In the genomic region with DNA sequence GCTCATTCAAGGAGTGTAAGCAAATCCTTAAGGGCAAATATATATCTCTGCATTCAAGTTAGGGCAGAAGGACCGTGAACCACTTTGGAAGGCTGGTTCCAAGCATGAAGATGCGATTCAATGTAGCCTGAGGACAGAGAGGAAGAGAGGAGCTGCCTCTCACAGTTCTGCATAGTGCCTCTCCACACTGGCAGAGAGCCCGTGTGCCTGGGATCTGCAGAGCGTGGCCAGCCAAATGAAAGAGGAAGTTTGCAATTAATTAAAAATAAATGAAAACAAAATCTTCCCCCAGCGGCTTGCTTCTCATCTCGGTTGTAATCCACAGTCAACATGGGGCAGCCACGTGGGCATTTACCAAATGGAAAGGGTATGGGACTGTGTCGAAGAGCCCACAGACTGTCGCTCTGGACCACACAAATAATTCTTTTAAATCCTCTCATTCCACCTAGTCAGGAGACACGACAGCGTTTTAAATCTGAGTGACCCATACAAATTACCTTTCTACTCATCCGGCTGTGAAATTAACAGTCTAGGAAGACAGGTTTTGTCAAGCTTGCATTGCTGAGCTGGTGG, we compare ENCODE assay signal across 13 mouse cellular contexts.
DNase-seq lines count a peak whose midpoint lies in the region; ATAC-seq lines count a peak whose summit lies in the region.
"Had no signal": no experiment of that assay in that cellular context is flagged by ENCODE, and none has a peak within 500 bp of the region (broad histone marks: within the 10 kb centered on the region; RNA-seq: fewer than 3 reads in every experiment).

No protein-coding gene starts in this region.

- no peak for DNase-seq in kidney, adult 18-20 months
- DNase-seq in neural tube, embryonic 10.5 days (ENCODE audit: extremely low spot score, low spot score), result no peak
- peak; percentile 20 for DNase-seq in kidney, postnatal 10 days
- DNase-seq in testis, postnatal 14 days (ENCODE audit: low spot score), result no peak
- DNase-seq in heart, postnatal 4 days, result no peak
- DNase-seq: cerebellum, adult 2 months; layer of hippocampus, adult 9-11 months; right cerebral cortex, postnatal 4 days had no signal

- no peak overlapping the region for H3K9ac ChIP-seq in kidney, embryonic 14.5 days (ENCODE audit: low read depth, low read length)
- no peak overlapping the region for H3K9ac ChIP-seq in neural tube, embryonic 13.5 days
- H3K9ac ChIP-seq: heart, embryonic 15.5 days had no signal

- no peaks in the 10 kb centered on the region for H3K27me3 ChIP-seq in kidney, embryonic 14.5 days (ENCODE audit: control insufficient read depth, insufficient read depth, low read length)
- H3K27me3 ChIP-seq in neural tube, embryonic 13.5 days, result no peaks in the 10 kb centered on the region
- H3K27me3 ChIP-seq: CH12.LX; heart, embryonic 15.5 days had no signal

- H3K27ac ChIP-seq in kidney, embryonic 14.5 days (ENCODE audit: low read depth, low read length), result no peak overlapping the region
- no peak overlapping the region for H3K27ac ChIP-seq in neural tube, embryonic 13.5 days (replicated peaks)
- H3K27ac ChIP-seq: heart, embryonic 15.5 days had no signal

- H3K4me1 ChIP-seq in kidney, embryonic 14.5 days (ENCODE audit: control insufficient read depth, insufficient read depth, low read length), result no peaks in the 10 kb centered on the region
- H3K4me1 ChIP-seq in neural tube, embryonic 13.5 days (replicated peaks), result no peaks in the 10 kb centered on the region
- H3K4me1 ChIP-seq: heart, embryonic 15.5 days had no signal

- H3K36me3 ChIP-seq in kidney, embryonic 14.5 days (ENCODE audit: control insufficient read depth, insufficient read depth, low read length), result no peaks in the 10 kb centered on the region
- no peaks in the 10 kb centered on the region for H3K36me3 ChIP-seq in neural tube, embryonic 13.5 days
- H3K36me3 ChIP-seq: heart, embryonic 15.5 days had no signal

- 0 out of 2 replicates have a peak overlapping the region, but pooled peaks have one; percentile 4 for H3K4me2 ChIP-seq in kidney, embryonic 14.5 days (replicated peaks; ENCODE audit: low read depth, low read length)
- H3K4me2 ChIP-seq in neural tube, embryonic 13.5 days, result no peak overlapping the region; the same call in 1 of the 2 replicates
- H3K4me2 ChIP-seq: heart, embryonic 15.5 days had no signal

- ATAC-seq in kidney, embryonic 14.5 days (ENCODE audit: low FRiP score, low TSS enrichment), result no peak
- peak; percentile 63 for ATAC-seq in neural tube, embryonic 13.5 days (ENCODE audit: low read depth)
- ATAC-seq: inflammation-experienced regulatory T-cells, adult 6 months had no signal

- H3K4me3 ChIP-seq in kidney, embryonic 14.5 days (ENCODE audit: low read length), result no peak overlapping the region
- no peak overlapping the region for H3K4me3 ChIP-seq in neural tube, embryonic 13.5 days
- H3K4me3 ChIP-seq: heart, embryonic 15.5 days had no signal

- H3K9me3 ChIP-seq in kidney, embryonic 14.5 days (ENCODE audit: control insufficient read depth, low read length), result no peaks in the 10 kb centered on the region
- H3K9me3 ChIP-seq in neural tube, embryonic 13.5 days, result no peaks in the 10 kb centered on the region
- H3K9me3 ChIP-seq: heart, embryonic 15.5 days had no signal

- WGBS in kidney, embryonic 14.5 days, result 54% methylated on average over 12 of the region's 12 CpGs
- WGBS in neural tube, embryonic 13.5 days, result 58% methylated on average over 12 of the region's 12 CpGs
